Mouse (Mus musculus): ENCODE measurements around the gene Tdrd12. TPM values are rescaled to one million over a fixed set of nuclear protein-coding genes. Genes with fewer than 3 reads are reported as not detected.

The Tdrd12 gene
- polyA plus RNA-seq, 1 experiment from 2014 or later = 0.59 TPM

Other genes with a start within 250 kb of the Tdrd12 start
- 19.3 and 23.0 TPM in 2 replicates for gene Gpatch1, start 219.3 kb downstream of the Tdrd12 start, polyA plus RNA-seq (2015; fragmentation: Nextera tagmentation; extraction: Ambion mirVana)
- 4.6 and 5.0 TPM in 2 replicates for gene Rhpn2, start 203.6 kb downstream of the Tdrd12 start, polyA plus RNA-seq (2015; fragmentation: Nextera tagmentation; extraction: Ambion mirVana)
- gene Faap24, start 140.9 kb downstream of the Tdrd12 start, polyA plus RNA-seq (2015; fragmentation: Nextera tagmentation; extraction: Ambion mirVana) = 19.2 and 20.7 TPM in 2 replicates
- gene Cep89, start 140.7 kb downstream of the Tdrd12 start, polyA plus RNA-seq (2015; fragmentation: Nextera tagmentation; extraction: Ambion mirVana) = 26.0 and 27.0 TPM in 2 replicates
- 0.18 TPM in 1 of 2 replicates, not detected in the other for gene Slc7a9, start 88.9 kb downstream of the Tdrd12 start, polyA plus RNA-seq (2015; fragmentation: Nextera tagmentation; extraction: Ambion mirVana)
- gene Nudt19, start 18.6 kb upstream of the Tdrd12 start, polyA plus RNA-seq (2015; fragmentation: Nextera tagmentation; extraction: Ambion mirVana) = 81.4 and 86.7 TPM in 2 replicates
- 0.11 TPM in 2 replicates for gene Rgs9bp, start 47.8 kb upstream of the Tdrd12 start, polyA plus RNA-seq (2015; fragmentation: Nextera tagmentation; extraction: Ambion mirVana)
- 16.4 and 21.9 TPM in 2 replicates for gene Ankrd27, start 48.5 kb upstream of the Tdrd12 start, polyA plus RNA-seq (2015; fragmentation: Nextera tagmentation; extraction: Ambion mirVana)
- gene Pdcd5, start 109.8 kb upstream of the Tdrd12 start, polyA plus RNA-seq (2015; fragmentation: Nextera tagmentation; extraction: Ambion mirVana) = 280 and 305 TPM in 2 replicates
- 31.1 and 31.9 TPM in 2 replicates for gene Dpy19l3, start 216.7 kb upstream of the Tdrd12 start, polyA plus RNA-seq (2015; fragmentation: Nextera tagmentation; extraction: Ambion mirVana)

Data from neural tube, embryonic 13.5 days (tissue).